Mouse (Mus musculus): Measurements from ENCODE around the gene Kctd2.

Gene Kctd2

DNA sequence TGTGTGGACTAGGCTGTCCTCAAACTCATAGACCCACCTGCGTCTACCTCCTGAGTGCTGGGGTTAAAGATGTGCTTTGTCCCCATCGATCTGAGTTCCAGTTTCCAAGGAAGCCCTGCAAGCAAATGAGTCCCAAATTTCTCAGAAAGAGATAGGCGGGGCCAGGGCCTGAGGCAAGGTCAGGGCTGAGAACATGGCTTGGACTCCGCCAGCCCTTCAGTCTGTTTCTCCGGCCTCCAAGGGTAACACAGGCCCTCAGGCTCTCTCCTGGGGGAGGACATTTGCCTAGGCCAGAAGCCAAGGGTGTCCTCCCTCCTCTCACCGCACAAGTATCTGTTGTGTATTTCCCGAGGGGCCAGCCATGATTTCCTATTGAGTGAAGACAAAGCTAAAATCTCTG, 52.3 kb downstream of the Kctd2 start:
- in situ Hi-C loops (cut with MboI, MseI): loop anchor here (5.0 kb wide), 1 partner anchor 40 kb away; no protein-coding TSS in a partner anchor

DNA sequence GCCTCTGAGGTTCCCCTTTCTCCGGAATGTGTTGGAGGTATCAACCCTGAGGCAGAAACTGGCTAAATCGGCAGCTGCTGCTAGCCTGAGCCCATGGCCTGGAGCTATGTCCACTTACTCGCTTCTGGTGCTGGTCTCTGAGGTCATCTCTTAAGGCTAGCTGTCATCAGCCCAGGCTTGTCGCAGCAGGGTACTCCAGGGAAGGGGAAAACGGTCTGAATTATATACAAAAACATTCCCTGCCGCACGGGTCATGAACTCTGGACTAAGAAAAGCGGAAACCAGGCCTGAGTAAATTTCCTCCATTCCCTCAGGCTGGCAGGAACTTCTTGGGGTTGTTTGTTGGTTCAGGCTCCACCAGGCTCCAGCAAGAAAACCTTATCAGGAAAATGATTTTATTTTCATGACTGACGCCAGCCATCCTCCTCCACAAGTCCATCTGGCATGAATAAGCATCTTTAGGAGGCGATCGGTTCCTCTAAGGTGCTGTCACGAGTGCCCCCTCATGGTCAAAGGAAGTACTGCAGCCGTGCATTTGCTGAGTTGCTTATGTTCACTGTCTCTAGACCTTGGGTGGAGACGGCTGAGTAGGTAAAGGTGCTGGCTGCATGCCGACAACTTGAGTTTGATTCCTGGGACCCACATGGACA, 53.8 kb downstream of the Kctd2 start:
- in situ Hi-C loops (cut with MboI, MseI): loop anchor here (5.0 kb wide), 1 partner anchor 41 kb away; no protein-coding TSS in a partner anchor

GRCm38 (mm10) chr11:115475025-115475757, 55.3 kb downstream of the Kctd2 start, which contains the start of gene Armc7:
Armc7 (plus strand) TSS chr11:115475667.
- in situ Hi-C loops (cut with MboI, MseI): loop anchor here (25.0 kb wide), 1 partner anchor 937 kb away; the partner anchor contains the start of gene Rnf157

GRCm38 (mm10) chr11:115475758-115476237, 55.9 kb downstream of the Kctd2 start:
- in situ Hi-C loops (cut with MboI, MseI): loop anchor here (25.0 kb wide), 1 partner anchor 937 kb away; the partner anchor contains the start of gene Rnf157

DNA sequence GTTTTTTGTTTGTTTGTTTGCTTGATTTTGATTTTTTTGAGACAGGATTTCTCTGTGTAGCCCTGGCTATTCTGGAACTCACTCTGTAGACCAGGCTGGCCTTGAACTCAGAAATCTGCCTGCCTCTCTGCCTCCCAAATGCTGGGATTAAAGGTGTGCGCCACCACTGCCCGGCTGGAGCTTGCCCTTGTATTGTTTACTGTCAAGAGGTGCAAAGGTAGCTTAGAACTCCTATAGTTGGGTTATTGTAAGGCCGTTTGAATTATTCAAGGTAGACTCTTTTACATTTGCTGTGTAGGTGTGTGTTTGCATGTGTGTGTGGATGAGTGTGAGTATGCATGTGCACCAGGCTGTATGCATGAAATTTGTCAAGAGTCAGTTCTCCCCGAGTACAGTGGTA, 56.7 kb downstream of the Kctd2 start:
- in situ Hi-C loops (cut with MboI, MseI): loop anchor here (25.0 kb wide), 1 partner anchor 936 kb away; the partner anchor contains the start of gene Rnf157

DNA sequence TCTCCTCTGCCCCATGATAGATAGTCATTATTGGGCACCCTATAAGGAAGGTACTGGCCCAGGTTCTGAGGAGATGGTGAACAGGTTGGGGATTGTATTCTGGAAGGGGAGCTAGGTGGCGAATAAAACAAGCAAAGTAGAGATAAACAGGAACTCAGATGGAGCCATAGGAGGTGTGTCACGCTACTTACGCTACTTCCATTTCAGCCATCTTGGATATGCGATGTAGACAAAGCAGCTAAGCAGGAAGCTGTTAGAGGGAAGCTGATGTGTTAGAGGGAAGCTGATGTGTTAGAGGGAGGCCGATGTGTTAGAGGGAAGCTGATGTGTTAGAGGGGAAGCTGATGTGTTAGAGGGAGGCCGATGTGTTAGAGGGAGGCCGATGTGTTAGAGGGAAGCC, 57.5 kb downstream of the Kctd2 start:
- in situ Hi-C loops (cut with MboI, MseI): loop anchor here (25.0 kb wide), 1 partner anchor 935 kb away; the partner anchor contains the start of gene Rnf157

GRCm38 (mm10) chr11:115478296-115478938, 58.5 kb downstream of the Kctd2 start:
- in situ Hi-C loops (cut with MboI, MseI): loop anchor here (25.0 kb wide), 1 partner anchor 934 kb away; the partner anchor contains the start of gene Rnf157
